Mouse (Mus musculus): ENCODE data around the gene Tex14.
"Not testable (repeated sequence)": the region's sequence is repeated elsewhere in the genome, so short reads cannot be mapped to it uniquely, and the experiment has no call there.

DNA sequence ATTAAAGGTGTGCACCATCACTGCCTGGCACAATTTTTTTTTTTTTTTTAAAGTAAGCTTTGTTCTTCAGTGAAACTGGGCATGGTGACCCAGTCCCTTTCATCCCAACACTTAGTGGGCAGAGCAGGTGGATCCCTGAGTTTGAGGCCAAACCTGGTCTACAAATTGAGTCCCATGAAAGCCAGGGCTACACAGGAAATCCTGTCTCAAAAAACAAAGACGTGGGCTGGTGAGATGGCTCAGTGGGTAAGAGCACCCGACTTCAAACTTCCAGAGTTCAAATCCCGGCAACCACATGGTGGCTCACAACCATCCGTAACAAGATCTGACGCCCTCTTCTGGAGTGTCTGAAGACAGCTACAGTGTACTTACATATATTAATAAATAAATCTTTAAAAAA lies 45.0 kb downstream of the Tex14 start:
- not testable (repeated sequence) for TF ChIP-seq POLR2A (IDR thresholded peaks at IDR 0.05; ENCODE audit: borderline replicate concordance, extremely low read depth, insufficient read depth, insufficient read length, poor library complexity, severe bottlenecking); CTCF (IDR thresholded peaks at IDR 0.05; ENCODE audit: borderline replicate concordance, extremely low read depth, insufficient read depth, insufficient read length)
